Mouse (Mus musculus) heart, embryonic 10.5 days (tissue): ENCODE measurements around the gene Phrf1. TPM values are rescaled to one million over a fixed set of nuclear protein-coding genes. Genes with fewer than 3 reads are reported as not detected.

Experiments
- DNase-seq: peaks from one replicate; pipeline ENCODE4 v3.0.0-alpha.2; 2017; ENCODE audit warnings: low spot score
- H3K27ac ChIP-seq: fragments of 300-500 bp; sonication (generic); 2 replicates; pipeline ENCODE4 v1.5.1; 2016; ENCODE audit warnings: mild to moderate bottlenecking
- H3K27me3 ChIP-seq: fragments of 300-500 bp; sonication (generic); 2 replicates; pipeline ENCODE4 v1.6.1; 2016; ENCODE audit warnings: mild to moderate bottlenecking; ENCODE audit not compliant: poor library complexity, insufficient read depth, severe bottlenecking
- H3K36me3 ChIP-seq: fragments of 300-500 bp; sonication (generic); 2 replicates; pipeline ENCODE4 v1.6.1; 2016; ENCODE audit warnings: mild to moderate bottlenecking, moderate library complexity
- H3K4me1 ChIP-seq: fragments of 300-500 bp; sonication (generic); 2 replicates; pipeline ENCODE4 v1.6.1; 2016; ENCODE audit warnings: mild to moderate bottlenecking
- H3K4me3 ChIP-seq: fragments of 300-500 bp; sonication (generic); 2 replicates; pipeline ENCODE4 v1.5.1; 2016; ENCODE audit warnings: mild to moderate bottlenecking, moderate library complexity
- H3K9me3 ChIP-seq: fragments of 300-500 bp; sonication (generic); 2 replicates; pipeline ENCODE4 v1.6.1; 2016; ENCODE audit warnings: mild to moderate bottlenecking, moderate library complexity
- WGBS: fragments of 180-500 bp; shearing (Covaris S2); methylation state at CpG from one replicate; pipeline ENCODE4 v1.1.7; 2016; 5-methylcytosine and 5-hydroxymethylcytosine counted together
- microRNA counts: library from miRNA; unstranded; fragments of <30 nt; microRNA quantifications from one replicate; lab custom pipeline; 2017
- microRNA-seq: library from miRNA; unstranded; fragments of <30 nt; microRNA quantifications from one replicate; pipeline ENCODE4, GENCODE M21; 2017
- polyA plus RNA-seq: library from polyadenylated mRNA; unstranded; fragments of >200 nt; fragmentation: Nextera tagmentation; extraction: Ambion mirVana; gene quantifications from 2 replicates; pipeline ENCODE4 v1.2.1, GENCODE M21; 2016

The Phrf1 gene
- polyA plus RNA-seq, 1 experiment from 2014 or later, result 84.7 TPM

DNA sequence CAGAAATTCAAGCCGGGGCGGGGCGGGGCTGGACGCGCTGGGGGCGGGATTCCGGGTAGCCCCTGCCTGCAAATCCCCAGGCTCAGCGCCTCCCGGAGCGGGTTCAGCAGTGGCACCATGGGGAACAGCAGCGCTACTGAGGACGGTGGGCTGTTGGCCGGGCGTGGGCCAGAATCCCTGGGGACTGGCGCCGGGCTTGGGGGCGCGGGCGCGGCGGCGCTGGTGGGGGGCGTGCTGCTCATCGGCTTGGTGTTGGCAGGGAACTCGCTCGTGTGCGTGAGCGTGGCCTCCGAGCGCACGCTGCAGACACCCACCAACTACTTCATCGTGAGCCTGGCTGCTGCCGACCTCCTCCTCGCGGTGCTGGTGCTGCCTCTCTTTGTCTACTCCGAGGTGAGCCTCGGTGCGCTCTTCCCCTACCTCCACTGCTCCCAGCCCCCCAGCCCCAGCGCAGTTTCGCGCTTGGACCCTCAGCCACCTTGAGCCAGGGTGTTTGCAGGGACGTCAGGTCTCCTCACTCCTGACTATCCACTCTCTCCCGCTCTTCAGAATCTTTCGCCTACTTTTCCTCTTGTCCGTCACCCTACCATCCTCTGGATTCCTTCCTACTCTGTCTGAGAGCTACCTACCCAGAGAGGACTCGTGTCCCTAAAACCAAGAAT lies 63.5 kb downstream of the Phrf1 start, which contains the start of gene Drd4:
Gene Drd4 (plus strand): TSS at position 86 of the 662 bp plus-strand sequence.
- peak within 1 kb of the TSS; percentile 65 for H3K27ac ChIP-seq
- H3K27me3 ChIP-seq, result peaks cover 71% of the 10 kb centered on the region
- WGBS, result 2% methylated on average over 46 of the region's 46 CpGs
- peaks cover 3% of the 10 kb centered on the region; the same call in 1 of the 2 replicates for H3K36me3 ChIP-seq
- H3K4me3 ChIP-seq, result peak within 1 kb of the TSS; percentile 66
- no peak for DNase-seq
- H3K9me3 ChIP-seq, result no peaks in the 10 kb centered on the region
- peaks cover 36% of the 10 kb centered on the region for H3K4me1 ChIP-seq

DNA sequence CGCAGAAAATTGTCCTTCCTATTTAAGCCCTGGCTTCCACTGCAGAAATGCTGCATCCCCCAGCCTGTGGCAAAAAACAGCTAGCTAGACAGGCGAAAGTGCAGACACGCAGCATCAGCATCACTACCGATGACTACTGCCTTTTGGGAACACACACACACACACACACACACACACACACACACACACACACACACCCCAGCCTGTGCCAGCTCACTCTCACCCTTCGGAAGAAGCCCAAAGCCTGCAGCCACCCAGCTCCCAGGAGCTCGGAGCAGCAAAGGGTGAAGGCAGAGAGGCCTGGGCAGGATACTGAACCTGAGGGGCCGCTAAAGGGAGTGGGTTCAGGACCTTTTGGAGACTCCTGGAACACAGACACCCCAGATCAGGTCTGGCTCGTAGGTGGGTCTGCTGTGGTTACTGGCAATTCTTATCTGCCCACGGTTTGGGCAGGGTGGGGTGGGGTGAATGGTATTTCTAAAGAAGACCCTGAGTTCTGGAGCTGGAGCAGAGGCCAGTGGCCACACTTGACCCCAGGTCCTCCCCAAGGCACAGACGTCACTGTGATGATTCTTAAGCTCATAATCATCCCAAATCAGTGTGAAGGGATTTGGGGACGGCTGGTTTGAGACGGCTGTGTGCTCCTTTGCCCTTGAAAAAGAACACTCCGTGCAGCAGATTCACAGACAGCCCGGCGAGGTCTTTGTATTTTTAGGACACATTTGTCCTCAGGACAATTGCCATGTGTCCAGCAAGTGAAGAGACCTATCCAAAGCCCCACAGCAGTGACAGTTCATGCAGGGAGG lies 64.2 kb downstream of the Phrf1 start:
- no peaks in the 10 kb centered on the region for H3K9me3 ChIP-seq
- H3K4me3 ChIP-seq, result peak overlapping the region; percentile 66
- H3K27me3 ChIP-seq, result peaks cover 71% of the 10 kb centered on the region
- 31% methylated on average over 15 of the region's 15 CpGs for WGBS
- peaks cover 36% of the 10 kb centered on the region for H3K4me1 ChIP-seq
- H3K36me3 ChIP-seq, result peaks cover 10% of the 10 kb centered on the region
- no peak for DNase-seq
- H3K27ac ChIP-seq, result no peak overlapping the region

DNA sequence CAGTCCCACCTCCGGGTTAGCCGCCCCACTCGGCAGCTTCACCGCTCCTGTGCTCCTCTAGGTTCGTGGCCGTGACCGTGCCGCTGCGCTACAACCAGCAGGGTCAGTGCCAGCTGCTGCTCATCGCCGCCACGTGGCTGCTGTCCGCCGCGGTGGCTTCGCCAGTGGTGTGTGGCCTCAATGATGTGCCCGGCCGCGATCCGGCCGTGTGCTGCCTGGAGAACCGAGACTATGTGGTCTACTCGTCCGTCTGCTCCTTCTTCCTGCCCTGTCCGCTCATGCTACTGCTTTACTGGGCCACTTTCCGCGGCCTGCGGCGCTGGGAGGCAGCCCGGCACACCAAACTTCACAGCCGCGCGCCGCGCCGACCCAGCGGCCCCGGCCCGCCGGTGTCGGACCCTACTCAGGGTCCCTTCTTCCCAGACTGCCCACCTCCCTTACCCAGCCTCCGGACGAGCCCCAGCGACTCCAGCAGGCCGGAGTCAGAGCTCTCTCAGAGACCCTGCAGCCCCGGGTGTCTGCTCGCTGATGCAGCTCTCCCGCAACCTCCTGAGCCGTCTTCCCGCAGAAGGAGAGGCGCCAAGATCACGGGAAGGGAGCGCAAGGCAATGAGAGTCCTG lies 65.4 kb downstream of the Phrf1 start:
- Histone ChIP-seq H3K4me1 (peaks cover 36% of the 10 kb centered on the region), H3K27me3 (peaks cover 71% of the 10 kb centered on the region), H3K9me3 (no peaks in the 10 kb centered on the region), H3K27ac (peak overlapping the region; percentile 65), H3K4me3 (peak overlapping the region; percentile 58), H3K36me3 (peaks cover 15% of the 10 kb centered on the region)
- no peak for DNase-seq
- WGBS, result 1% methylated on average over 53 of the region's 53 CpGs

DNA sequence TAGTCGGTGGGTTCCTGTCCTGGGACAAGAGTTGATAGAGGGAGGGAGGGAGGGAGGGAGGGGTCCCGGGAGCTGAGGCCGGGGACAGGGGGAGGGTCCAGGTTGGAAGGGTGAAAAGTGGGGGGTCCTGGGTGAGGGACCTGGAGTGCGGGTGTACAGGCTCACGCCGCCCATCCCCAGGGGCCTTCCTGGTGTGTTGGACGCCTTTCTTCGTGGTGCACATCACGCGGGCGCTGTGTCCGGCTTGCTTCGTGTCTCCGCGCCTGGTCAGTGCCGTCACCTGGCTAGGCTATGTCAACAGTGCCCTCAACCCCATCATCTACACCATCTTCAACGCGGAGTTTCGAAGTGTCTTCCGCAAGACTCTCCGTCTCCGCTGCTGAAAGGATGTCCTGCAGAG lies 65.9 kb downstream of the Phrf1 start:
- peaks cover 20% of the 10 kb centered on the region for H3K36me3 ChIP-seq
- no peak overlapping the region for H3K27ac ChIP-seq
- peaks cover 69% of the 10 kb centered on the region for H3K27me3 ChIP-seq
- peak overlapping the region; percentile 58 for H3K4me3 ChIP-seq
- H3K4me1 ChIP-seq, result peaks cover 36% of the 10 kb centered on the region
- no peaks in the 10 kb centered on the region for H3K9me3 ChIP-seq
- WGBS, result 5% methylated on average over 22 of the region's 22 CpGs
- no peak for DNase-seq

DNA sequence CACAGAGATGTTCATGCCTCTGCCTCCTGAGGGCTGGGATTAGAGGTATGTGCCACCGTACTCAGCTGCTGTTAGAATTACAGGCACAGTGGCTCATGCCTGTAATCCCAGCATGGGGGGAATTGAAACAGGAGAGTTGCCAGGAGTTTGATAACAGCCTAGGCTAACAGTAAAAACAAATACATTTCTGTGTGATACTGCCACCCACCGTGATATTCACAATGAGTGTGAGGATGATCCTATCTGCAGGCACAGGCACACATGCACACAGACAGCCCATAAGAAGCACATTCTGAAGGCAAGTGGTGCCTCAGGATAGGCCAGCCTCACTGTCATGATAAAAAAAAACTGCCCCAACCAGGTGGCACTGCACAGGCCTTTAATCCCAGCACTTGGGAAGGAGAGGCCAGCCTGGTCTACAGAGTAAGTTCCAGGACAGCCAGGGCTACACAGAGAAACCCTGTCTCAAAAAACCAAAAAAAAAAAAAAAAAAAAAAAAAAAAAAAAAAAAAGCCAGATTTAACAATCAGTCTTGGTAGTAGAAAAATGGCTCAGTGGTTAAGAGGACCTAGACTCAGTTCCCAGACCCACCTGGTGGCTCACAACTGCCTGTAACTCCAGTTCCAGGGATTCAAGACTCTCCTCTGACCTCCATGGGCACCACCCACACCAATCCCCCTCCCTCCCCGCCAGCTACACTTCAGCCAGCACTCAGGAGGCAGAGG lies 69.5 kb downstream of the Phrf1 start:
- H3K27ac ChIP-seq, result no peak overlapping the region
- peaks cover 18% of the 10 kb centered on the region for H3K4me1 ChIP-seq
- H3K4me3 ChIP-seq, result no peak overlapping the region
- no peak for DNase-seq
- 85% methylated on average over 3 of the region's 3 CpGs for WGBS
- H3K36me3 ChIP-seq, result peaks cover 55% of the 10 kb centered on the region
- H3K27me3 ChIP-seq, result peaks cover 34% of the 10 kb centered on the region
- H3K9me3 ChIP-seq, result no peaks in the 10 kb centered on the region

DNA sequence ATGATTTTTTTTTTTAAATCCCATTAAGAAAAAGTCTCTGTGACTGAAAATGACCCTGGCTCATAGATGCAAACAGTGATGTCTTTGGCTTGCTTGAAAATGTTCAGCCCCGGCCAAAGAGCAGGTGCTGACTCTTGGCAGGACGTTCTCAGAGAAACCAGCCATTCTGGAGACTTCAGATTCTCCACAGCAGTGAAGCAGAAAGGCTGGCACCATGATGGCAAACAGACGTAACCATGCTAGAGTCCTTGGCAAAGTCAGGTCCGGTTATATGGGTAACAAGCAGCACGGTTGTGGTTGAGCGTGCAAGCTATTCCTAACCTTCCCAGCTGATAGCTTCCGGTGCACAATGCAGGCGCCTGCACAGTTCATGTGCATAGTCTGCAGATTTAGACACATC lies 70.6 kb downstream of the Phrf1 start:
- Histone ChIP-seq H3K9me3 (no peaks in the 10 kb centered on the region), H3K27me3 (peaks cover 23% of the 10 kb centered on the region), H3K4me3 (no peak overlapping the region), H3K4me1 (peaks cover 8% of the 10 kb centered on the region), H3K36me3 (peaks cover 65% of the 10 kb centered on the region), H3K27ac (no peak overlapping the region)
- DNase-seq, result no peak
- WGBS, result 94% methylated on average over 8 of the region's 8 CpGs

DNA sequence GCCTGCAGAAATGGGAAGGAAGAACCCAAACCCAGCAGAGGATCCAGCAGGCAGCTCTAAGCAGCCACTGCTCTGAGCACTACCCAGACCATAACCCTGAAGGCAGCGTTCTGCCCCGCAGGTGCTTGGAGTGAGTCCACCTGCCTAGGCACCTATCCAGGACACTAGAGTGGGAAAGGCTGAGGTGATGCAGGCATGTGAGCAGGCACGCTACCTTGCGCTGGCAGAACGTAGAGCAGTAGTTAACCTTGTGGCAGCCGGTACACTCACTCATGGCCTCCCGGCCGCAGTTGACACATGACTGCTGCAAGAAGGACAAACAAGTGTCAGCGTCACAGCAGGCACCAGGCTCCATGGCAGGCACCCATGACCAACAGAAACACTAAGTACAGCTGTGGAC lies 72.8 kb downstream of the Phrf1 start:
- H3K9me3 ChIP-seq, result no peaks in the 10 kb centered on the region
- no peak for DNase-seq
- peaks cover 87% of the 10 kb centered on the region for H3K36me3 ChIP-seq
- peaks cover under 1% of the 10 kb centered on the region; the same call in 1 of the 2 replicates for H3K27me3 ChIP-seq
- H3K27ac ChIP-seq, result no peak overlapping the region
- H3K4me1 ChIP-seq, result no peaks in the 10 kb centered on the region
- no peak overlapping the region for H3K4me3 ChIP-seq
- 97% methylated on average over 9 of the region's 9 CpGs for WGBS

DNA sequence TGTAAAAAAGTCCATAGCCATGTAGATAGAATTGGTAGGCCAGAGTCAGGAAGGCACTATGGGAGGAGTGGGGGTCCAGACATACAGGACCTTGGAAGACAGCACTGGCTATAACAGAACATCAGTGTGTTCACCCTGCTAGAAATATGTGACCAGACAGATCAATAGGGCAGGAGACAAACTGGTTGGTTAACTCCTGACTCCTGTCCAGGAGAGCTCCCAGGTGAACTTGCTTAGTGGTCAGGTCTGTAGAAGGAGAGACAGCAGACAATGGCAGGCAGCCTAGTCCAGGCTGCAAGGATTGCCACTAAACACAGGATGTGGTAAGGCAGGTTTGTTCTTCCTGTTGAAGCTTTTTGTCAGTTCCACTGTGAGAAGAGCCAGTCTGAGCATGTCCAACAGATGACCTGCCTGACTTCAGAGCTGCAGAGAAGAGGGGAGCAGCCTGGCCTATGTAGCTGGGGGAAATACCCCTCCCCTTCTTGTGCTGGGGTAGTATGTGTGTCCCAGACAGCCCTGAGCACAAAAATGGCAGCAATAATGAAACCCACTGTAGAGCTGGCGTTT lies 74.2 kb downstream of the Phrf1 start:
- Histone ChIP-seq H3K27me3 (no peaks in the 10 kb centered on the region), H3K4me1 (no peaks in the 10 kb centered on the region), H3K36me3 (peaks cover 89% of the 10 kb centered on the region), H3K4me3 (no peak overlapping the region), H3K9me3 (no peaks in the 10 kb centered on the region), H3K27ac (no peak overlapping the region)
- no peak for DNase-seq
- 85% methylated on average over 1 of the region's 1 CpGs for WGBS

DNA sequence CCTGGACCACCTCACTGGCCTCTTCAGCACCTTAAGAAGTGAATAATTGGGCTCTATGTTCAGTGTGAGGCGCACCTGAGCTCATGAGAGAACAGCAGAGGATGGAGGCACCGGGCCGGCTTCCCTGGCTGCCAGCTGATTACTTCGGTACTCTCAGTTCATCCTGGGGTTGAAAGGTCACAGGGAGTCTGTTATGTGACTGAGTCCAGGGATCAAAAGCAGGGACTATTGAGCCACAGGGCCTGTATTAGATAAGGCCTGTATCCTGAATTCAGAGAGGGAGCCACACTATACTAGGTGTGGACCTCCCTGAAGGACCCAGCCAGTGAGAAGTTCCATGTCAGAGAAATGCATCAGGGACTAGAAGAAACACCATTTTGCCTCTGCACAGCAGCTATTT lies 76.0 kb downstream of the Phrf1 start:
- H3K27ac ChIP-seq, result no peak overlapping the region
- no peaks in the 10 kb centered on the region for H3K27me3 ChIP-seq
- H3K36me3 ChIP-seq, result peaks cover 96% of the 10 kb centered on the region
- H3K4me1 ChIP-seq, result no peaks in the 10 kb centered on the region
- no peak for DNase-seq
- no peaks in the 10 kb centered on the region for H3K9me3 ChIP-seq
- no peak overlapping the region for H3K4me3 ChIP-seq
- WGBS, result 91% methylated on average over 4 of the region's 4 CpGs

MicroRNAs encoded within 50 kb of the gene (microRNA counts, 519-probe panel; counts per million panel counts)
- 7,075 counts per million, percentile 78 among the panel's probes with 10 or more counts for microRNA mmu-miR-210 (lab: Ali Mortazavi, UCI)

Small RNA genes lying within 50 kb of the gene (microRNA-seq; reads per million reads assigned to microRNA genes)
- 1,122 reads per million, percentile 80 among the genes with 10 or more reads in this experiment for gene Mir210

Other genes with a start within 250 kb of the Phrf1 start
- gene Ifitm3, start 218.0 kb upstream of the Phrf1 start, polyA plus RNA-seq, result 24.5 and 32.7 TPM in 2 replicates
- gene Ifitm6, start 210.9 kb upstream of the Phrf1 start, polyA plus RNA-seq, result not detected in 2 replicates
- not detected in 2 replicates for gene Gm17387, start 199.7 kb upstream of the Phrf1 start, polyA plus RNA-seq
- gene B4galnt4, start 167.7 kb upstream of the Phrf1 start, polyA plus RNA-seq, result 2.6 and 12.7 TPM in 2 replicates
- gene Pkp3, start 150.6 kb upstream of the Phrf1 start, polyA plus RNA-seq, result 0.94 and 3.4 TPM in 2 replicates
- 3.0 and 5.7 TPM in 2 replicates for gene Sigirr, start 128.2 kb upstream of the Phrf1 start, polyA plus RNA-seq
- gene Ano9, start 111.0 kb upstream of the Phrf1 start, polyA plus RNA-seq, result 0.42 and 0.97 TPM in 2 replicates
- gene Ptdss2, start 106.4 kb upstream of the Phrf1 start, polyA plus RNA-seq, result 87.8 and 91.1 TPM in 2 replicates
- gene Rnh1, start 55.9 kb upstream of the Phrf1 start, polyA plus RNA-seq, result 103 and 105 TPM in 2 replicates
- gene Hras, start 34.8 kb upstream of the Phrf1 start, polyA plus RNA-seq, result 89.6 and 92.6 TPM in 2 replicates
- 3.3 and 6.7 TPM in 2 replicates for gene Lrrc56, start 34.6 kb upstream of the Phrf1 start, polyA plus RNA-seq
- gene Lmntd2, start 14.7 kb upstream of the Phrf1 start, polyA plus RNA-seq, result 1.4 and 2.1 TPM in 2 replicates
- gene Rassf7, start 12.9 kb upstream of the Phrf1 start, polyA plus RNA-seq, result 22.6 and 41.4 TPM in 2 replicates
- gene Irf7, start 37.7 kb downstream of the Phrf1 start, polyA plus RNA-seq, result 0.39 and 0.60 TPM in 2 replicates
- not detected in 2 replicates for gene Cdhr5, start 48.0 kb downstream of the Phrf1 start, polyA plus RNA-seq
- 1.7 and 5.0 TPM in 2 replicates for gene Sct, start 50.3 kb downstream of the Phrf1 start, polyA plus RNA-seq
- gene Drd4, start 63.2 kb downstream of the Phrf1 start, polyA plus RNA-seq, result 0.13 TPM in 1 of 2 replicates, not detected in the other
- gene Deaf1, start 98.9 kb downstream of the Phrf1 start, polyA plus RNA-seq, result 35.6 and 39.4 TPM in 2 replicates
- gene Tmem80, start 99.0 kb downstream of the Phrf1 start, polyA plus RNA-seq, result 39.5 and 41.2 TPM in 2 replicates
- 3.1 and 8.2 TPM in 2 replicates for gene Eps8l2, start 110.1 kb downstream of the Phrf1 start, polyA plus RNA-seq
- 270 and 285 TPM in 2 replicates for gene Taldo1, start 163.4 kb downstream of the Phrf1 start, polyA plus RNA-seq
- gene Gatd1, start 185.4 kb downstream of the Phrf1 start, polyA plus RNA-seq, result 29.5 and 37.4 TPM in 2 replicates
- gene Cend1, start 200.7 kb downstream of the Phrf1 start, polyA plus RNA-seq, result 13.7 and 23.5 TPM in 2 replicates
- 22.6 and 30.8 TPM in 2 replicates for gene Slc25a22, start 209.1 kb downstream of the Phrf1 start, polyA plus RNA-seq
- 18.0 and 18.2 TPM in 2 replicates for gene Pidd1, start 215.2 kb downstream of the Phrf1 start, polyA plus RNA-seq
- 882 and 900 TPM in 2 replicates for gene Rplp2, start 218.6 kb downstream of the Phrf1 start, polyA plus RNA-seq
- 28.3 and 38.9 TPM in 2 replicates for gene Pnpla2, start 226.4 kb downstream of the Phrf1 start, polyA plus RNA-seq
- 14.0 and 14.6 TPM in 2 replicates for gene Cracr2b, start 232.3 kb downstream of the Phrf1 start, polyA plus RNA-seq
- 23.1 and 38.2 TPM in 2 replicates for gene Cd151, start 238.6 kb downstream of the Phrf1 start, polyA plus RNA-seq
- 73.2 and 74.5 TPM in 2 replicates for gene Polr2l, start 246.3 kb downstream of the Phrf1 start, polyA plus RNA-seq
- gene Tspan4, start 246.5 kb downstream of the Phrf1 start, polyA plus RNA-seq, result 69.0 and 70.8 TPM in 2 replicates